Mouse (Mus musculus): Measurements from ENCODE around the gene B020031M17Rik.
"Not testable (repeated sequence)": the region's sequence is repeated elsewhere in the genome, so short reads cannot be mapped to it uniquely, and the experiment has no call there.

GRCm38 (mm10) chr13:119999215-119999614 is 48.6 kb upstream of the B020031M17Rik start:
- TF ChIP-seq CTCF (IDR thresholded peaks at IDR 0.05; ENCODE audit: low read depth, low read length); TAL1 (conservative IDR thresholded peaks at IDR 0.05; ENCODE audit: low read depth, low read length); POLR2AphosphoS5 (IDR thresholded peaks at IDR 0.05; ENCODE audit: insufficient replicate concordance, low read depth, low read length): not testable (repeated sequence)

Data from G1E (cell line).